In the genomic region with DNA sequence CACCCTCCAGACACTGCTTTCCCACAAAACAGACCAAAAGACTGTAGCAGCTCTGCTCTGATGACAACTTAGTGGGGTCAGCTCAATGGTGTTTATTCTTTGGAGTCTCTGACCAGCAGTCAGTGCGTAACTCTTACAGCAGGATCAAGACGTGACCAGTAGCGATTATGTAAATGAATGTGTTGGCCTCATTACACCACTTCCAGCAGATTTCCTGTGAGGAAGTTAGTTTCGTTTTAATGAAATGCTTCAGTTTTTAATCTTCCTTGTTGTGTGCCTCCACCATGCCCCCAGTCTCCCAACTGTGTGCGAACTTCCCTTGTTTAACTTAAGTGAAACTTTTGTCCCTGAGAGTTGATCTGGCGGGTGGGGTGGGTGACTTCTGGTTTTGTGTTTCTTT, we compare ENCODE assay signal across 28 mouse cellular contexts. TPM values are rescaled to one million over a fixed set of nuclear protein-coding genes. Genes with fewer than 3 reads are reported as not detected.
A peak's percentile ranks its signal among the peaks of the same experiment; 100 is the strongest.
DNase-seq lines count a peak whose midpoint lies in the region; ATAC-seq and TF ChIP-seq lines count a peak whose summit lies in the region.
"Had no signal": no experiment of that assay in that cellular context is flagged by ENCODE, and none has a peak within 500 bp of the region (broad histone marks: within the 10 kb centered on the region; RNA-seq: fewer than 3 reads in every experiment).

No protein-coding gene starts in this region.

- TF ChIP-seq EP300 in liver, postnatal 0 days (IDR thresholded peaks at IDR 0.05; ENCODE audit: low read depth) = no peak

- H3K27me3 ChIP-seq in liver, adult 2 months (ENCODE audit: control insufficient read depth, insufficient read depth, low read length) = no peaks in the 10 kb centered on the region
- H3K27me3 ChIP-seq in liver, embryonic 12.5 days (replicated peaks) = no peaks in the 10 kb centered on the region
- no peaks in the 10 kb centered on the region for H3K27me3 ChIP-seq in liver, postnatal 0 days (ENCODE audit: insufficient read depth, low read length)
- H3K27me3 ChIP-seq in intestine, postnatal 0 days (replicated peaks; ENCODE audit: control insufficient read depth, insufficient read depth, low read length) = no peaks in the 10 kb centered on the region
- H3K27me3 ChIP-seq: embryonic facial prominence, embryonic 13.5 days; forebrain, embryonic 12.5 days; limb, embryonic 15.5 days; lung, embryonic 15.5 days; midbrain, embryonic 15.5 days had no signal

- TF ChIP-seq POLR2A in liver, adult 2 months (IDR thresholded peaks at IDR 0.05; ENCODE audit: extremely low read depth, insufficient read depth, low read length) = no peak
- TF ChIP-seq POLR2A in bone marrow macrophage, adult 2 months (IDR thresholded peaks at IDR 0.05; ENCODE audit: borderline replicate concordance, low read depth, low read length) = no peak

- H3K27ac ChIP-seq in liver, adult 2 months (replicated peaks; ENCODE audit: insufficient read depth, low read depth, low read length) = peak overlapping the region; percentile 69
- H3K27ac ChIP-seq in liver, embryonic 12.5 days = no peak overlapping the region
- H3K27ac ChIP-seq in bone marrow macrophage, adult 2 months (ENCODE audit: insufficient read depth, low read depth, low read length) = peak overlapping the region; percentile 29; the same call in 1 of the 2 replicates
- peak overlapping the region; percentile 57 for H3K27ac ChIP-seq in liver, postnatal 0 days (ENCODE audit: low read depth)
- H3K27ac ChIP-seq in intestine, postnatal 0 days (ENCODE audit: low read depth, low read length) = no peak overlapping the region
- H3K27ac ChIP-seq: embryonic facial prominence, embryonic 13.5 days; forebrain, embryonic 12.5 days; hindbrain, embryonic 14.5 days; limb, embryonic 10.5 days; limb, embryonic 15.5 days; lung, embryonic 15.5 days; midbrain, embryonic 10.5 days; midbrain, embryonic 15.5 days had no signal

- WGBS in liver, adult 2 months = 31% methylated on average over 6 of the region's 6 CpGs
- WGBS in liver, embryonic 12.5 days (ENCODE audit: insufficient replicate concordance) = 77% methylated on average over 6 of the region's 6 CpGs
- 49% methylated on average over 6 of the region's 6 CpGs for WGBS in liver, postnatal 0 days (ENCODE audit: insufficient replicate concordance)
- WGBS in intestine, postnatal 0 days = 65% methylated on average over 6 of the region's 6 CpGs

- H3K4me3 ChIP-seq in liver, adult 2 months (ENCODE audit: insufficient read depth, low read depth, low read length) = no peak overlapping the region
- no peak overlapping the region for H3K4me3 ChIP-seq in liver, embryonic 12.5 days
- H3K4me3 ChIP-seq in bone marrow macrophage, adult 2 months (ENCODE audit: insufficient read depth, low read length) = no peak overlapping the region
- H3K4me3 ChIP-seq in liver, postnatal 0 days (ENCODE audit: low read depth, low read length) = no peak overlapping the region
- H3K4me3 ChIP-seq in intestine, postnatal 0 days (ENCODE audit: low read depth, low read length) = no peak overlapping the region
- H3K4me3 ChIP-seq: embryonic facial prominence, embryonic 13.5 days; forebrain, embryonic 12.5 days; limb, embryonic 10.5 days; limb, embryonic 15.5 days; lung, embryonic 15.5 days; midbrain, embryonic 10.5 days; midbrain, embryonic 15.5 days had no signal

- DNase-seq in liver, adult 2 months (ENCODE audit: extremely low read depth, low read depth, low spot score) = peak; percentile 74
- peak; percentile 65 for DNase-seq in 416B (ENCODE audit: low read depth)
- DNase-seq in liver, postnatal 0 days = no peak
- no peak for DNase-seq in adrenal gland, adult (ENCODE audit: inconsistent age in 2 of 2, low spot score in 1 of 2)
- DNase-seq: adrenal gland, postnatal 10 days; cerebellum, adult 11-12 months; cerebellum, adult 9-11 months; gastrocnemius, postnatal 25 days; heart, adult 18-20 months; heart, postnatal 36 days; kidney, adult 2 months; kidney, postnatal 10 days; lung, postnatal 36 days; thymus, adult 2 months; thymus, postnatal 36 days had no signal

- no peaks in the 10 kb centered on the region for H3K9me3 ChIP-seq in liver, embryonic 12.5 days (replicated peaks)
- H3K9me3 ChIP-seq in liver, postnatal 0 days (ENCODE audit: low read length) = no peaks in the 10 kb centered on the region
- H3K9me3 ChIP-seq in intestine, postnatal 0 days (ENCODE audit: control insufficient read depth) = no peaks in the 10 kb centered on the region
- H3K9me3 ChIP-seq: embryonic facial prominence, embryonic 13.5 days; forebrain, embryonic 12.5 days; limb, embryonic 10.5 days; limb, embryonic 15.5 days; lung, embryonic 15.5 days; midbrain, embryonic 10.5 days; midbrain, embryonic 15.5 days had no signal

- peaks cover 46% of the 10 kb centered on the region for H3K4me1 ChIP-seq in liver, adult 2 months (ENCODE audit: control insufficient read depth, insufficient read depth, low read length)
- 0 out of 2 replicates have a peak, but pooled peaks cover 3% of the 10 kb centered on the region for H3K4me1 ChIP-seq in liver, embryonic 12.5 days
- peaks cover 18% of the 10 kb centered on the region for H3K4me1 ChIP-seq in bone marrow macrophage, adult 2 months (ENCODE audit: control insufficient read depth, insufficient read depth, low read length)
- H3K4me1 ChIP-seq in liver, postnatal 0 days (ENCODE audit: insufficient read depth) = peaks cover 43% of the 10 kb centered on the region
- peaks cover 21% of the 10 kb centered on the region for H3K4me1 ChIP-seq in intestine, postnatal 0 days (replicated peaks; ENCODE audit: control insufficient read depth, insufficient read depth, low read length)
- H3K4me1 ChIP-seq: embryonic facial prominence, embryonic 13.5 days; forebrain, embryonic 12.5 days; limb, embryonic 15.5 days; midbrain, embryonic 10.5 days; midbrain, embryonic 15.5 days had no signal

- no peak for ATAC-seq in liver, embryonic 12.5 days
- ATAC-seq in liver, postnatal 0 days = no peak
- ATAC-seq in intestine, postnatal 0 days = no peak
- ATAC-seq: inflammation-experienced regulatory T-cells, adult 6 months; midbrain, embryonic 15.5 days had no signal

- no peaks in the 10 kb centered on the region for H3K79me2 ChIP-seq in liver, adult 2 months (ENCODE audit: control insufficient read depth, insufficient read depth, low read length)

- H3K4me2 ChIP-seq in liver, embryonic 12.5 days = no peak overlapping the region
- H3K4me2 ChIP-seq in liver, postnatal 0 days (ENCODE audit: low read depth, low read length) = peak overlapping the region; percentile 7; the same call in 1 of the 2 replicates
- H3K4me2 ChIP-seq in intestine, postnatal 0 days (replicated peaks; ENCODE audit: low read depth) = no peak overlapping the region
- H3K4me2 ChIP-seq: embryonic facial prominence, embryonic 13.5 days; forebrain, embryonic 12.5 days; heart, embryonic 11.5 days; hindbrain, embryonic 14.5 days; limb, embryonic 15.5 days; lung, embryonic 15.5 days; midbrain, embryonic 15.5 days had no signal

- peaks cover 5% of the 10 kb centered on the region for H3K36me3 ChIP-seq in liver, adult 2 months (ENCODE audit: control insufficient read depth, insufficient read depth, low read length)
- H3K36me3 ChIP-seq in liver, embryonic 12.5 days = peaks cover 64% of the 10 kb centered on the region
- peaks cover 32% of the 10 kb centered on the region for H3K36me3 ChIP-seq in liver, postnatal 0 days (replicated peaks; ENCODE audit: insufficient read depth, low read length)
- H3K36me3 ChIP-seq in intestine, postnatal 0 days (ENCODE audit: control insufficient read depth, insufficient read depth) = peaks cover 41% of the 10 kb centered on the region

- peak overlapping the region; percentile 9; the same call in 1 of the 2 replicates for H3K9ac ChIP-seq in liver, adult 2 months (ENCODE audit: low read depth, low read length)
- H3K9ac ChIP-seq in liver, embryonic 12.5 days = no peak overlapping the region
- H3K9ac ChIP-seq in liver, postnatal 0 days (replicated peaks) = no peak overlapping the region
- no peak overlapping the region for H3K9ac ChIP-seq in intestine, postnatal 0 days (ENCODE audit: low read depth, low read length)
- H3K9ac ChIP-seq: embryonic facial prominence, embryonic 13.5 days; forebrain, embryonic 12.5 days; hindbrain, embryonic 14.5 days; limb, embryonic 15.5 days; lung, embryonic 15.5 days; midbrain, embryonic 15.5 days had no signal

- TF ChIP-seq CTCF in liver, adult 2 months (IDR thresholded peaks at IDR 0.05; ENCODE audit: low read depth, low read length) = no peak
- TF ChIP-seq CTCF in bone marrow macrophage, adult 2 months (IDR thresholded peaks at IDR 0.05; ENCODE audit: low read depth, low read length) = no peak
- TF ChIP-seq CTCF in liver, postnatal 0 days (IDR thresholded peaks at IDR 0.05; ENCODE audit: low read depth) = no peak
- no peak for TF ChIP-seq CTCF in intestine, postnatal 0 days (IDR thresholded peaks at IDR 0.05; ENCODE audit: low read depth)

RNA-seq across cellular contexts. Expression of a gene that starts 48.4 kb away (rescaled TPM):
- 6.8 and 8.3 TPM in 2 replicates for total RNA-seq in liver, adult 2 months (2014; rRNA removed)
- polyA plus RNA-seq in liver, adult 2 months (2012; rRNA removed) = 12.8 and 14.2 TPM in 2 replicates
- 40.4 and 42.5 TPM in 2 replicates for polyA plus RNA-seq in liver, embryonic 12.5 days (2016; fragmentation: Nextera tagmentation; extraction: Ambion mirVana)
- polyA plus RNA-seq in bone marrow macrophage, adult 2 months (2012; ENCODE audit: insufficient read depth, insufficient read length, missing spikeins) = 14.7 and 15.2 TPM in 2 replicates
- 15.6 and 17.4 TPM in 2 replicates for polyA plus RNA-seq in liver, postnatal 0 days (2015; fragmentation: Nextera tagmentation; extraction: Ambion mirVana)
- 17.1 and 19.8 TPM in 2 replicates for polyA plus RNA-seq in intestine, postnatal 0 days (2015; fragmentation: Nextera tagmentation; extraction: Ambion mirVana)

RNA-seq across cellular contexts. Expression of a gene that starts 48.5 kb away (rescaled TPM):
- 8.2 and 8.9 TPM in 2 replicates for total RNA-seq in liver, adult 2 months (2014; rRNA removed)
- polyA plus RNA-seq in liver, adult 2 months (2012; rRNA removed) = 7.6 and 9.0 TPM in 2 replicates
- 21.8 and 22.2 TPM in 2 replicates for polyA plus RNA-seq in liver, embryonic 12.5 days (2016; fragmentation: Nextera tagmentation; extraction: Ambion mirVana)
- polyA plus RNA-seq in bone marrow macrophage, adult 2 months (2012; ENCODE audit: insufficient read depth, insufficient read length, missing spikeins) = 14.2 and 14.7 TPM in 2 replicates
- 4.7 and 5.4 TPM in 2 replicates for polyA plus RNA-seq in liver, postnatal 0 days (2015; fragmentation: Nextera tagmentation; extraction: Ambion mirVana)
- polyA plus RNA-seq in intestine, postnatal 0 days (2015; fragmentation: Nextera tagmentation; extraction: Ambion mirVana) = 5.1 and 5.4 TPM in 2 replicates

Comparison
In these comparisons a context has a peak if more than half of its experiments do, and no peak if none do; other contexts are left out.
1. DNase-seq: peak in liver, adult 2 months (single experiment) and 416B (single experiment); none in liver, postnatal 0 days (single experiment) and adrenal gland, adult (0 of 2).
2. H3K27ac ChIP-seq: peak in liver, adult 2 months (single experiment), bone marrow macrophage, adult 2 months (single experiment) and liver, postnatal 0 days (single experiment); none in liver, embryonic 12.5 days (single experiment) and intestine, postnatal 0 days (single experiment).